Mouse (Mus musculus): Measurements from ENCODE around the gene Tmem79. TPM values are rescaled to one million over a fixed set of nuclear protein-coding genes. Genes with fewer than 3 reads are reported as not detected.
"Not testable (repeated sequence)": the region's sequence is repeated elsewhere in the genome, so short reads cannot be mapped to it uniquely, and the experiment has no call there.

The Tmem79 gene
- polyA plus RNA-seq, 1 experiment from 2014 or later, result 1.6 TPM

GRCm38 (mm10) chr3:88296561-88297318 is 39.2 kb downstream of the Tmem79 start, which contains the start of the genes Tsacc and Cct3:
Gene Tsacc, minus strand, starts transcription at chr3:88296999.
Gene Cct3, plus strand, starts transcription at chr3:88297116.
- H3K9me3 ChIP-seq, result no peaks in the 10 kb centered on the region
- H3K36me3 ChIP-seq, result peaks cover 25% of the 10 kb centered on the region
- 0% methylated on average over 44 of the region's 44 CpGs for WGBS
- H3K27ac ChIP-seq, result peak within 1 kb of the TSS; percentile 60
- no peaks in the 10 kb centered on the region for H3K27me3 ChIP-seq (replicated peaks)
- ATAC-seq (ENCODE audit: low FRiP score, low read depth), result peak; percentile 98
- peaks cover 11% of the 10 kb centered on the region for H3K4me1 ChIP-seq
- peak within 1 kb of the TSS; percentile 76 for H3K4me3 ChIP-seq
- peak within 1 kb of the TSS; percentile 83 for H3K9ac ChIP-seq
- peak within 1 kb of the TSS; percentile 80 for H3K4me2 ChIP-seq (replicated peaks)

GRCm38 (mm10) chr3:88296110-88296560 is 39.8 kb downstream of the Tmem79 start:
- WGBS, result under 1% methylated on average over 12 of the region's 12 CpGs
- H3K36me3 ChIP-seq, result peaks cover 19% of the 10 kb centered on the region
- no peaks in the 10 kb centered on the region for H3K27me3 ChIP-seq (replicated peaks)
- no peak overlapping the region for H3K27ac ChIP-seq
- peak overlapping the region; percentile 53 for H3K9ac ChIP-seq
- H3K4me1 ChIP-seq, result peaks cover 11% of the 10 kb centered on the region
- ATAC-seq (ENCODE audit: low FRiP score, low read depth), result peak; percentile 46
- H3K4me3 ChIP-seq, result peak overlapping the region; percentile 76
- peak overlapping the region; percentile 80 for H3K4me2 ChIP-seq (replicated peaks)
- no peaks in the 10 kb centered on the region for H3K9me3 ChIP-seq

GRCm38 (mm10) chr3:88295272-88295671 is 40.7 kb downstream of the Tmem79 start:
- Histone ChIP-seq H3K4me2 (replicated peaks) (peak overlapping the region; percentile 80), H3K4me1 (peaks cover 11% of the 10 kb centered on the region)
- not testable (repeated sequence) for H3K9ac ChIP-seq; H3K27me3 ChIP-seq (replicated peaks); H3K4me3 ChIP-seq; H3K27ac ChIP-seq; ATAC-seq (ENCODE audit: low FRiP score, low read depth); H3K9me3 ChIP-seq; H3K36me3 ChIP-seq
- WGBS, result 61% methylated on average over 1 of the region's 1 CpGs

- peaks cover 3% of the 10 kb centered on the region; the same call in 1 of the 2 replicates for H3K4me1 ChIP-seq
Observed at GRCm38 (mm10) chr3:88291970-88292369, 44.0 kb downstream of the Tmem79 start.

GRCm38 (mm10) chr3:88288133-88288713 is 47.7 kb downstream of the Tmem79 start:
- not testable (repeated sequence) for H3K27me3 ChIP-seq (replicated peaks); ATAC-seq (ENCODE audit: low FRiP score, low read depth); H3K4me1 ChIP-seq; H3K27ac ChIP-seq; H3K9ac ChIP-seq; H3K4me2 ChIP-seq (replicated peaks); H3K4me3 ChIP-seq; H3K9me3 ChIP-seq; H3K36me3 ChIP-seq
- WGBS, result 83% methylated on average over 9 of the region's 10 CpGs

More at GRCm38 (mm10) chr3:88291970-88292369, 44.0 kb downstream of the Tmem79 start:
- no peak overlapping the region for H3K4me2 ChIP-seq (replicated peaks)
- H3K4me3 ChIP-seq, result no peak overlapping the region
- H3K27ac ChIP-seq, result no peak overlapping the region
- H3K27me3 ChIP-seq (replicated peaks), result no peaks in the 10 kb centered on the region
- no peak overlapping the region for H3K9ac ChIP-seq
- no peaks in the 10 kb centered on the region for H3K36me3 ChIP-seq
- ATAC-seq (ENCODE audit: low FRiP score, low read depth), result no peak
- no peaks in the 10 kb centered on the region for H3K9me3 ChIP-seq
- WGBS, result 53% methylated on average over 4 of the region's 4 CpGs

GRCm38 (mm10) chr3:88287110-88287509 is 48.8 kb downstream of the Tmem79 start, which contains the start of gene Gm38392:
Gene Gm38392, minus strand, starts transcription at chr3:88287210.
- Histone ChIP-seq H3K9ac (no peak within 1 kb of the TSS), H3K9me3 (no peaks in the 10 kb centered on the region), H3K4me2 (replicated peaks) (no peak within 1 kb of the TSS), H3K4me1 (no peaks in the 10 kb centered on the region), H3K36me3 (no peaks in the 10 kb centered on the region), H3K4me3 (no peak within 1 kb of the TSS), H3K27me3 (replicated peaks) (no peaks in the 10 kb centered on the region), H3K27ac (no peak within 1 kb of the TSS)
- WGBS, result 96% methylated on average over 4 of the region's 4 CpGs
- no peak for ATAC-seq (ENCODE audit: low FRiP score, low read depth)

- H3K27me3 ChIP-seq (replicated peaks); H3K4me2 ChIP-seq (replicated peaks): not testable (repeated sequence)
Observed at GRCm38 (mm10) chr3:88285565-88285895, 50.4 kb downstream of the Tmem79 start.

GRCm38 (mm10) chr3:88284815-88285564 is 51.0 kb downstream of the Tmem79 start:
- H3K4me3 ChIP-seq, H3K9ac ChIP-seq: not testable (repeated sequence)
- WGBS, result 96% methylated on average over 14 of the region's 14 CpGs

More at GRCm38 (mm10) chr3:88285565-88285895, 50.4 kb downstream of the Tmem79 start:
- H3K4me3 ChIP-seq; H3K9ac ChIP-seq; ATAC-seq (ENCODE audit: low FRiP score, low read depth); H3K27ac ChIP-seq; H3K36me3 ChIP-seq; H3K9me3 ChIP-seq; H3K4me1 ChIP-seq: not testable (repeated sequence)
- 60% methylated on average over 1 of the region's 2 CpGs for WGBS

GRCm38 (mm10) chr3:88281141-88281916 is 54.6 kb downstream of the Tmem79 start:
- H3K4me1 ChIP-seq; H3K36me3 ChIP-seq; H3K9me3 ChIP-seq; H3K4me2 ChIP-seq (replicated peaks); H3K9ac ChIP-seq; ATAC-seq (ENCODE audit: low FRiP score, low read depth); H3K27ac ChIP-seq; H3K27me3 ChIP-seq (replicated peaks); H3K4me3 ChIP-seq: not testable (repeated sequence)
- WGBS, result 67% methylated on average over 11 of the region's 11 CpGs

More at GRCm38 (mm10) chr3:88284815-88285564, 51.0 kb downstream of the Tmem79 start:
- H3K4me2 ChIP-seq (replicated peaks); H3K27ac ChIP-seq; H3K36me3 ChIP-seq; H3K9me3 ChIP-seq; ATAC-seq (ENCODE audit: low FRiP score, low read depth); H3K4me1 ChIP-seq; H3K27me3 ChIP-seq (replicated peaks): not testable (repeated sequence)

- WGBS, result 90% methylated on average over 2 of the region's 2 CpGs
- H3K4me2 ChIP-seq (replicated peaks), result no peak overlapping the region
- no peaks in the 10 kb centered on the region for H3K4me1 ChIP-seq
- no peak overlapping the region for H3K27ac ChIP-seq
- H3K9ac ChIP-seq, result no peak overlapping the region
- H3K27me3 ChIP-seq (replicated peaks), result no peaks in the 10 kb centered on the region
- H3K4me3 ChIP-seq, result no peak overlapping the region
- no peaks in the 10 kb centered on the region for H3K36me3 ChIP-seq
- no peak for ATAC-seq (ENCODE audit: low FRiP score, low read depth)
- no peaks in the 10 kb centered on the region for H3K9me3 ChIP-seq
Observed at GRCm38 (mm10) chr3:88280035-88280434, 55.9 kb downstream of the Tmem79 start.

Measured in neural tube, embryonic 12.5 days (tissue).